Mouse (Mus musculus): ENCODE data around the gene Dok5.

Dok5 gene

GRCm38 (mm10) chr2:170738446-170738845 lies 6.8 kb downstream of the Dok5 start:
- no peak for DNase-seq (ENCODE audit: extremely low spot score)

GRCm38 (mm10) chr2:170738891-170739290 lies 7.3 kb downstream of the Dok5 start:
- DNase-seq (ENCODE audit: extremely low spot score) = no peak

DNA sequence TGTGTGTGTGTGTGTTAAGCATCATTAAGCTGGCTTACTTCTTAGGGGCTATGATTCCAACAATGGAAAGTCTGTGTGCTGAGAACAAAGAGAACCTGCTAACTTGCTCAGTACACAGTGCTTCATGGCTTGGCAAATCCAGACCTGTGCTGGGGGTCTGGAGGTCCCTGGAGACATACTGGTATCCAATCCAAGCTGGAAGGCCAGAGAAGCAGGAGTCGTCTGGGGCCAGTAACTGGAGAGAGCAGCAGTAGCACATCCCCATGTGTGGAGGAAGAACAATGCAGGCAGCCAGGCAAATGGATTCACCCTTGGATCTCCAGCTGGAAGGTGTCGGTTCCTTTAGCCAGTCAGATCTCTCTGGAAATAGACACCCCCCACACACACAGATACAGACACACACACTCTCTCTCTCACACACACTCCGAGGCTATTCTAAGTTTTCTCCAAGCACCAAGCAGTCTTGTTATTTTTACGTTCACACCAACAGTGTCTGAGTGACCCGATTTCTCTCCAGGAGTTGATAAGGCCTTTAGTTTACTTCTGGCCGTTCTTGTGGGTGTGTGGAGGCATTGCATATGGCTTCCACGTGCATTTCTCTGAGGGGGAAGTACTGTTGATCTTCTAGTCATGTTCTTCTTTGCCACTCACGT lies 8.2 kb downstream of the Dok5 start:
- DNase-seq (ENCODE audit: extremely low spot score) = no peak

DNA sequence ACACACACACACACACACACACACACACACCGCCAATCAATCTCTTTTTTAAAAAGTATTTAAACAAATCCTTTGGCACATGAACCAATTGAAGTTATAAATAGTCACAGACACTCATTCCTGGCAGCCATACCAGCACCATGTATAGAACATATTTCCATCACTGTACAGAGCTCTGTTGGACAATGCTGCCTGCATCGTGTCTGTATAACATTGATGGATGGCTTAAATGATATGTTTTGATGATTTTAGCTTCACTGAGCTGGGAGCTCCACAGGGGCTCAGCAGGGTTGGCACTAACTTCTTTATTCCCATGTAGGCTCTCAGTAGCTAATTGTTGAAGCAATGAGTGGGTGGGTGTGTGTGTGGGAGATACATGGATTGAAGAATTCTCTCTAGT lies 11.9 kb downstream of the Dok5 start:
- DNase-seq (ENCODE audit: extremely low spot score) = no peak

GRCm38 (mm10) chr2:170748901-170749300 lies 17.3 kb downstream of the Dok5 start:
- DNase-seq (ENCODE audit: extremely low spot score) = no peak

DNA sequence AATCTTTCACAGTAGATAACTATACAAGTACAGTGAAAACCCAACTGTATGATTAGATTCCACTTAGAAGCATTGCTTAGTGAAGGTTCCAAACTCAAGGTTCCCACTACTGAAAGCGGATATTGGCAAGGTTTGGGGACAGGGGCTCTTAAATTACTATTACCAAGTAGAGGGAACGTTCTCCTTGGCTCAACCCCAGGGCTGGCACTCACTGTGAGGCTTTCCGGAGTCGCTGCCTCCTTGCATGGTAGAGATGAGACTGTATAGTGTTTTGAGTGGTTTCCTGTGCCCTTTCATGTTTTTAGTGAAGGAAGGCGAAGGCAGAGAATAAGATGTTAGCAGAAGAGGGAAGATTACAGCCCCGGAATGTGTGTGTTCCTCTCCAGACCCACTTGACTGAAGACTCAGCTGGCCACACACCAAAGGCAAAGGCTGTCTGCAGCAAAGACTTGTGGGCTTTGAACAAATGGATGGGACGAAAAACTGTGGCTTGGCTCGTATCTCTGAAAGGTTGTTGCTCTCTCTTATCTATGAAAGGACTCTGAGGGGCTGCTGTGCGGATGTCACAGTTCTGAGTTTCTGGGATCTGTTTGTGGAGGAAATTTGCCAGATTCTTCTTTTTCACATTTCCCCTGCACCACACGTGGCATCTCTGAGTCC lies 20.7 kb downstream of the Dok5 start:
- DNase-seq (ENCODE audit: extremely low spot score) = no peak

- DNase-seq (ENCODE audit: extremely low spot score) = no peak
Observed at GRCm38 (mm10) chr2:170755817-170756216, 24.2 kb downstream of the Dok5 start.

- no peak for DNase-seq (ENCODE audit: extremely low spot score)
Observed at GRCm38 (mm10) chr2:170756667-170757066, 25.1 kb downstream of the Dok5 start.

GRCm38 (mm10) chr2:170757228-170757875 lies 25.7 kb downstream of the Dok5 start:
- peak; percentile 35 for DNase-seq (ENCODE audit: extremely low spot score)

GRCm38 (mm10) chr2:170758201-170758600 lies 26.6 kb downstream of the Dok5 start:
- DNase-seq (ENCODE audit: extremely low spot score) = no peak

DNA sequence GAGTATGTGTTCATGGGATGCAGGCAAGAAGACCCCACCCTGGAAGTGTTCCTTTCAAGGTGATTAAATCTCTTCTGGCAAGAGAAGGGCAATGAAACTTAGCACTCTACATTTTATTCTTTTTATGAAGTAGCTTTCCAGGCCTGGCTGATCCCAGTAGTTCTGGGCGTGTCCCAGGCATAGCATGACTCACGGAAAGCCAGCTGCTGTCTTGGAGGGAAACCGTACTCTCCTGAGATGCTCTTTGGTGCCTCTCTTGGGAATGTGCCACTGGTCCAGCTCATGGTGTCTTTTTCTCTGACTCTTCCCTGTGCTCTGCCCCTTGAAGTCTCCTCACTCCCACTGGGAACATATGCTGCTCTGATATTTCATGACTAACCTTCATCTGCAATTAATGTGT lies 33.1 kb downstream of the Dok5 start:
- no peak for DNase-seq (ENCODE audit: extremely low spot score)

DNA sequence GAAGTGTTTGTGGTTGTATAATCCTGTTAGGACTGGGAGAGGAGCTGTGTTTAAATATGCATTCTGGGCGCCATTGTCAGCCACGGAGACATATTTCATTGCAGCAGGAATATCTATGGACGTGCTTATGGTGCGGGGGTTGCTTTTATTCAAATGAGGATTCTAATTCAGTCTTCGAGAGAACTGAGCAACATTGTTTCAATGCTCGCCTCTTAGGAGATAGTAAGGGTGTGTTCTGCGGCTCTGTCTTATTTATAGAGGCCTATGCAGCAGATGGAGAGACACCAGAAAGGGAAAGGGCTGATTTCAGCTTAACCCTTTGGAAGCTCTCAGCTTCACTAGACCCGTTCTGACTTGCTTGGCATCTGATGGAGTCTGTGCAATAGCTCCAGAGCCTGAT lies 35.6 kb downstream of the Dok5 start:
- DNase-seq (ENCODE audit: extremely low spot score) = no peak

GRCm38 (mm10) chr2:170768699-170769098 lies 37.1 kb downstream of the Dok5 start:
- no peak for DNase-seq (ENCODE audit: extremely low spot score)

GRCm38 (mm10) chr2:170771555-170771954 lies 39.9 kb downstream of the Dok5 start:
- no peak for DNase-seq (ENCODE audit: extremely low spot score)

DNA sequence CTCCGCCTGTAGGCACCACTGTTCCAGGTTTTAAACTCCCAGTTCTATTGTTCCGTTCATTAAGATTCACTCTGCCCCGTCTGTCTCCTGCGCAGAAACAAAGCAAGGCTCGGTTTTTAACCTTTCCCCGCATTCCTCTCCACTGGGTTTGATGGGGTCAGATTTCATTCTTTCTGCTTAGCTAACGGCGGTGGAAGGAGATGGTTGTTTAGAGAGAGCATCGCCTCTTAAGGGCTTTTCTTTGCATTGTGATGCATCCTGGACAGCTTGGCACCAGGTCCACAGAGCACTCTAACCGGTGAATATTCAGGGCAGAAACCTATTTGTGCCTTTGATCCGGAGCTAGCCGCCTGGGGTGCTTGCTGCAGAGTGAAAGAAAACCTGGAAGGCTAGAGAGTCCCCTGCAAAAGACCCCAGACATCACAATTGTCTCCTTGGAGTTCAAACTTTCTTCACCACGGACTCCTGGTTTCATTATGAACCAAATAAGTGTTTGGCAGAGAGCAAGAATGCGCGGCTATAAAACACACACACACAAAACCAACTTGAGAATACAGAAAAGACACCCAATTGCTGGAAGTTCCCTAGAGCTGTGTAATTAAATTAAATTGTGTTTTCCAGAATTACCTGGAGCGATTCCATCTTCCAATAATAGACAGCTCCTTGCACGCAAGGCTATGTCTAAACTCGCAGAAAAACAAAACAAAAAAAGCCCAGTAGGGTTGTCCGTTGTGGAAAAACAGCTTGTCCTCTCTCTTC lies 40.7 kb downstream of the Dok5 start:
- DNase-seq (ENCODE audit: extremely low spot score) = peak; percentile 73

GRCm38 (mm10) chr2:170772885-170773270 lies 41.3 kb downstream of the Dok5 start:
- DNase-seq (ENCODE audit: extremely low spot score) = no peak

DNA sequence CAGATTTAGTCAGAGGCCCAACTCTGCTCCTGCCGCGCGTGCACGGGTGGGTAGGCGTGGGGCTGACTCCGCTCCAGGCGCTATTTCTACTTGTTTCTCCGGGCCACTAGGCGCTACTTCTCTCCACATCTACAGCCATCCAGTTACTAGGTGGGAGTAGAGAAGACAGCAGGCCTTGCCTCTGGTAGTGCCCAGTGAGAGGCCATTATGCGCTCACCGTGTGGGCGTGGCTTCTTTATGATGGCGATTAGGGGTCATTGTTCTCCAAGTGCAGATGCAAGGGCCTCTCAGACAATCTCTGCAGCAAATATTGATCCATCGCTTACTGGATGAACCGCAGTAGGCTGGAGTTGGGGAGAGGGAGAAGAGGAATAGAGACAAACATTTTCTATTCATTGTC lies 44.0 kb downstream of the Dok5 start:
- no peak for DNase-seq (ENCODE audit: extremely low spot score)

GRCm38 (mm10) chr2:170776107-170776506 lies 44.5 kb downstream of the Dok5 start:
- DNase-seq (ENCODE audit: extremely low spot score) = no peak

- no peak for DNase-seq (ENCODE audit: extremely low spot score)
Observed at GRCm38 (mm10) chr2:170777572-170777971, 46.0 kb downstream of the Dok5 start.

DNA sequence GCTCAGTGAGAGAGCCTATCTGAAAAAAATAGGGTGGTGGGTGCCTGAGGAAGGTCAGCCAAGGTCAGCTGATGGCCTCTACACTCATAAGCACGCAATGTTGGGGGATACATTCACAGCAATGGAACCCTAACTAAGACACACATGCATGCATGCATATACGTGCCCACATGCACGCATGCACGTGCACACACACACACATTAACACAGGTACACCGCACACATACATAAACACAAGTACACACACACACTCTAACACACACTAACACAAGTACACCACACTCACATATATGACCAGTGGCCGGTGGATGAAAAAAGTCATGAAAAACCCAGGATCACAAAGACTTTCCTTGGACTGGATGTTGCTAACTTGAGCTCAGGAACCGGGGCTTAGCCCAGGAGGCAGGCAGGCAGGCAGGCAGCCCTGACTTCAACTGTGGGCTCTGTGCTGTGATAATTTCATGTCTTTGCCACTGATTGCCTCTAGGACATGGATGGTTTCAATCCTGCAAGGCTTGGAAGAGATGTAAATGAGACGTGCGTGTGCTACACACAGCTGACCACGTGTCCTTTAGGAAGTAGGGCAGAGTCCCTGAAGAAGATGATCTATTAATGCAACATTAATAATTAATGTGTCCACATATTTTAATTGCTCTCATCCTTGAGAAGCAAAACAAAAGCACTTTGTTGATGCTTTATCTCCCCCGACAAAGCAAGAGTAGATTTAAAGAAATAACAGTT lies 48.6 kb downstream of the Dok5 start:
- DNase-seq (ENCODE audit: extremely low spot score) = no peak

- DNase-seq (ENCODE audit: extremely low spot score) = no peak
Observed at GRCm38 (mm10) chr2:170788101-170788500, 56.5 kb downstream of the Dok5 start.

All from embryo, embryonic 9.5 days (tissue).